Mouse (Mus musculus) left cerebral cortex, postnatal 4 days (tissue): ENCODE measurements around the gene Ramp1. TPM values are rescaled to one million over a fixed set of nuclear protein-coding genes. Genes with fewer than 3 reads are reported as not detected.
A peak's percentile ranks its signal among the peaks of the same experiment; 100 is the strongest.

Experiments used
- DNase-seq: peaks from one replicate; pipeline ENCODE4 v3.0.0-alpha.2; 2022
- intact Hi-C: fragments of 180-260 bp; cut with DNase I; formaldehyde crosslinking; loops from one replicate; pipeline ENCODE4 v1.15.1; 2025
- total RNA-seq, 2 experiments: library from RNA; stranded (reverse); gene quantifications; 2 replicates each; pipeline ENCODE4 v1.2.3; 2021

The Ramp1 gene
- total RNA-seq = 10 to 100 TPM; 12.3 to 14.3 TPM

DNA sequence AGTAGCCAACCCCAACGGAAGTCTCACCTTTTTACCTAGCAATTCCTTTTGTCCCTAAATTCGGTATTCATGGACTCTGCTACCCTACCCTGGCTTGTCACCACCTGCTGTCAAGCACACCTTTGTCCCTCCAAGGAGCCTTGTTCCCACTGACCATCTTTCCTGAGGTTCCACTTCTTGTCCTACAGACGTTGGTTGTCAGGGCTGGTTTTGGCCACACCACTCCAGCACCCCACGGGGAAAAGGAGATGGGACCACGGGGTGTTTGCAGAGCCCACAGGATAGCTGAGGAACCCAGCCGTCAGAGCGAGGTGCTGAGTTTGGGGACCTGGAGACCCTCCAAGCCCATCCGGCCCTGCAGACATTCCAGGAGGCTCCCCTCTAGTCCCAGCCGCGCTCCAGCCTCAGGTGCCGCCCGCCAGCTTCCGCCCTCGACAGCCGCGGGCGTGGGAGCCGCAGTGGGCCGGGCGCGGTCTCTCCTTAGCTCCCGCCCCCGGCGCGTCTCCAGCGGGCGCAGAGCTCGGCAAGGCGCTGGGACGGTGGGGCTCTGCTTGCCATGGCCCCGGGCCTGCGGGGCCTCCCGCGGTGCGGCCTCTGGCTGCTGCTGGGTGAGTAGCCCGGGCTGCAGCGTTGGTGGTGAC is at the start of gene Ramp1:
TSS of gene Ramp1 (plus strand) at position 290 of the 641 bp plus-strand sequence.
- intact Hi-C loops = loop anchor here (5.0 kb wide), 1 partner anchor 58 kb away; no protein-coding TSS in a partner anchor
- DNase-seq = peak; percentile 15

DNA sequence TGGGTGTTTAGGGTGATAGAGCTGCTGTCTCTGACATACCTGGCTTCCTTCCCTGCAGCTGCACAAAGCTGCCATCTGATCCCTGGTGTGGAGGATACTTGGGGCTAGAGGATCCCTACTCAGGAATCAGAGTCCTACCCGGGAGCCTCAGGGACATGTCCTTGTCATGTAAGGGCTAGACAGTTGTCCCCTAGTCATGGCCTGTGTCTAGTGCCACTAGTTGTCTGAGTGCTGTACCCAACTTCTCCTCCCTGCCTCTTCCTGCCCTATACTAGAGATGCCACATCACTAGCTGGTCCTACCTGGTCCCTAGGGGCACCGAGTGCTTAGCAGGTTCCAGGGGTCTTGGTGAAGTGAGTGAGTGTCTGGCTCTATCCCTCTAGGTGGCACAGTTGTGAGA is 42.6 kb upstream of the Ramp1 start:
- no peak for DNase-seq
- intact Hi-C loops = no loop called here

DNA sequence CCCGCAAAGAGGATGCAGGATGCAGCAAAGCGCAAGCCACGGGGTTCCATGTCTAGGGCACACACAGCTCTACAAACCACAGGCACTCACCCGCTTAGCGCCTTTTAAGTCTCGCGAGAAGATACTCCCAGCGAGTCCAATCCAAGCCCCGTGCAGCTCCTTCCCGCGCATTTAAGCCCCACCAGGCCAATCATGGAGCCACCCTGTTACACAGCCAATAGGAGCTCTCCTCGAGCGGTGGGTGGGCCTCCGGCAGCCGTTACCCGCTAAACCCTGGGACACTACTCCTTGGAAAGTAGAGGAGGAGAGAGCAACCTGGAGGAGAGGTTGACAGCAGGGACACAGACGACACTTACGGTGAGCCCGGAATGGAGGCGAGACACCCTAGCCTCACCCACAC is 34.8 kb upstream of the Ramp1 start, which contains the start of gene Rbm44:
TSS of gene Rbm44 (plus strand) at position 277 of the 400 bp plus-strand sequence.
- intact Hi-C loops = no loop called here
- no peak for DNase-seq

DNA sequence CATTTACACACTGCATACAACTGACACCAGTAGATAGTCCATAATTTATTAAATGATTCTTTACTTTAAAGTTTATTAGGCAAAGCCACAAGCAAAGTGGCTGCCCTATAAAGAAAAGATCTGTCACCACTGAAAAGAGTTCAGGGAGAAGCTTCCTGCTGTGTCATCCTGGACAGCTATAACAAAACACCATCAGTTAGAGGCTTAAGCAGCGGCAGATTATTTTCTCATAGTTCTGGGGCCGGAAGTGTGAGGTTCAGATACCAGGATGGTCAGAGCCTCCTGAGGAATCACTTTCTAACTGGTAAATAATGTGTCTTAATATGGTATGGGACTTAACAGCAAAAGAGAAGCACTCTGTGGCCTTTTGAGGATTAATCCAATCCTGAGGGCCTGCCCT is 28.1 kb upstream of the Ramp1 start:
- intact Hi-C loops = no loop called here
- no peak for DNase-seq

DNA sequence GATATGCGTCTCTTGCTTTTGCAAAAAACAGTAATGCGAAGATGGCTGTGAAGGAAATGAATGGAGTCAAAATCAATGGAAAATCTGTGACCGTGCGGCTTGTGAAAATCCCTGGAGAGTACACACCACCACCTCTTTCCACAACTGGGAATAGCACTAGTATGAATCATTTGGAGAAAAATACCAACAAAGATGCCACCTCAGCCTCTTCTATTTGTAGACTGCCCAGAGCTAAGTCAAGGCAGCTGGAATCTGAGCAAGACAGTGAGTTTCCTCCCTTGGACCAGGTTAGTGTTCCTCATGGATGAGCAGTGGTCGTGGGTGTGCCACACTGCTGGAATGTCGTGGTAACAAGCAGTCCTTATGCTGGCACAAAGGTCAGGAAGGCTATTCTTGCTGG is 12.8 kb upstream of the Ramp1 start:
- no peak for DNase-seq
- intact Hi-C loops = no loop called here

DNA sequence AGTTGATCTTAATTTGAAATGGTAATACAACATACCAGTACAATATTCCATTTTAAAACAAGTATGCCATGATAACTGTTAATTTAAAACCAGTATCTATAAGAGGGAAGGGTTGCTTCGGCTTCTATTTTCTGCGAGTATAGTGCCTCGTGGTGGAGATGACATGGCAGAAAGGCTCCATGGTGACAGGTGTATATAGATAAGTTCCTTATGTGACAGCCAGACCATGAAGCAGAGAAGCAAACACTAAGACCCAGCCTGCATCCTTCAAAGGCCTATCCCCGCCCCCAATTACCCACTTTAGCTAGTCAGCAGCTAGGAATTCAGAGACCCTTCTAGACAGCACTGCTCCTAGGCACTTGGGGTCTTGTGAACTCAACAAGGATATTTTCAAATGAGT is 10.5 kb upstream of the Ramp1 start:
- no peak for DNase-seq
- intact Hi-C loops = no loop called here

DNA sequence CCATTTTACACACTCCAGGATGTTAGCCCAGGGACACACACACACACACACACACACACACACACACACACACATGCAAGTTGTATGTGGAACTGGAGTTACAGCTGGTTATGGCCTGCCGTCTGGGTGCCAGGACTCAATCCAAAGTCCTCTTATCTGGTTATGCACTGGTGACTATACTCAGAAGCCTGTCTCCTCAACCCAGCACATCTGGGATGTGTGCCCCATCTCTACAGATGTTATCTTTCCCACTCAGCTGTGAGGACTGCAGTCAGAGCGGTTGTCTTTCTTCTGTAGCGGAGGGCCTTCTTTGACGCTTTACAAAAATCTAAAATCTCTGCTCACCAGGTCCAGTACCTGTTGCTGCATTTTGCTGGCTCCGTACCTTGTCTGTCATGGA is 4.8 kb upstream of the Ramp1 start:
- intact Hi-C loops = loop anchor here (5.0 kb wide), 1 partner anchor 63 kb away; no protein-coding TSS in a partner anchor
- DNase-seq = no peak

DNA sequence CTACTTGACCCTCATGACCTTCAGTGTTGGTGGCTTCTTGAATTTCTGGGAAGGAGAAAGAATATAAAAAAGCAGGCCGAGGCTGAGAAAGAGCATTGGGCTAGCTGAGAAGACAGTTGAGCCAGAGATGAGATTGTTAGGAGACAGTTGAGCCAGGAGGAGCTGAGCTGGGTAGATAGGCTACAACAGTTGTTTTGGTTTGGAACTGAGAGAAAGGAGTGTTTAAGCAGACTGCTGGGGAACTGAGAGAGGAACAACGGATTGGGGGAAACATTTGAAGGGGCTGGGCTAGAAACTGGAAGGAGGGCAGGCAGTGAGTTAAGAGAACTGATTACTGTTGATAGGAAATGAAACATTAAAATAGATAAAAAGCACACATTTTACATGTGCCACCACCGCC is 3.6 kb upstream of the Ramp1 start:
- DNase-seq = no peak
- intact Hi-C loops = loop anchor here (5.0 kb wide), 1 partner anchor 61 kb away; no protein-coding TSS in a partner anchor

DNA sequence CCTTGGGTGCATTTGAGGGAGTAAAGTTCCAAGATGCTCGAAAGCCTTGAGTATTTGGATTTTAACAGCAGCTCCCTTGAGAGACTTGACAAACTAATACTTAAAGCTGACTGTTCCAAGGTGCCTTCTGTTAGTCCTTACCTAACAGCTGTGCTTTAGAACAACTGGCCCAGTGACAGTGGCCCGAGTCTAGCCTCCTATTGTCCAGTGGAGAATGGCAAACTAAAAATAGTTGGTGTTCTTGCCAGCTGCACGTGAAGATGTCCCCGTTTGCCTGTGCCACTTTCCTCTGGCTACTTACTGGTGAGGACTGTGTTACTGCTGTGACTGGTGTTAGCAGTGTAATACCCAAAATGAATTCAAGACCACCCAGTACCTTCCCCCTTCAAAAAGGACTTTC is 2.8 kb upstream of the Ramp1 start:
- intact Hi-C loops = loop anchor here (5.0 kb wide), 1 partner anchor 60 kb away; no protein-coding TSS in a partner anchor
- DNase-seq = no peak

DNA sequence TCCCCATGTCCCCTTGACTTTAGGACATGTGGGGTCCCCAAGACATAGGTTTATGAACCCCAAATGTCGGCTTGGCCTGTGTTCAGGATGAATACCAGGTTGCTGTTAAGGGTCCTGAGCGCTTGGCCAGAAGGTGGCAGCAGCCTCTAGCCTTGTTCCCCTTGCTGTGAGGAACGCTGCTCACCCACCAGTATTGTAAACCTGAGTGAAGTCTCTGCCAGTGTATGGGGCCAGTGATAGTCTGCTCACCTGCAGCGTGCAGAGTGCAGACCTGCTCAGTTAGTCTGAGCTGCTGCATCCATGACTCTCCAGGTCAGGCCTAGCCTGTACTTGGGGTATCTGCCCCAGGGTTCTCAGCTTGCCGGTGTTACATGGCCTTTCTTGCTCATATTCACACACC is 536 bp upstream of the Ramp1 start:
- DNase-seq = peak; percentile 76
- intact Hi-C loops = loop anchor here (5.0 kb wide), 1 partner anchor 58 kb away; no protein-coding TSS in a partner anchor

DNA sequence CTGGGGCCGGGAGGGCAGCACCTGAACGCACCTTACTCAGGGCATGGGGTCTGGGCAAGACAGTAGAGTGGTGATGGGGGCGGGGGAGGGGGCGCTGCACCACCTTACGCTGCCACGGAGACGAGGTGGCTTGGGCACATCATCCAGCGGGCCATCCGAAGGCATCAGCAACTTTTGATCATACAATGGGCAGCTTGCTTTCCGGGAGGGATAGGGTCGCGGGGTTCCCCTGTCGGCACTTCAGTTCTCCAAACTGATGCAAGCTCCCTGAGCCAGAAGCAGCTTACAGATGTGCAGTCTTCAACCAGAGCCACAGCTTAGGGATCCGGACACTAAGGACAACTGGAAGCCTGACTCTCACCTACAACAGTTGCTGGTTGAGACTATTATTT is 548 bp downstream of the Ramp1 start:
- intact Hi-C loops = no loop called here

DNA sequence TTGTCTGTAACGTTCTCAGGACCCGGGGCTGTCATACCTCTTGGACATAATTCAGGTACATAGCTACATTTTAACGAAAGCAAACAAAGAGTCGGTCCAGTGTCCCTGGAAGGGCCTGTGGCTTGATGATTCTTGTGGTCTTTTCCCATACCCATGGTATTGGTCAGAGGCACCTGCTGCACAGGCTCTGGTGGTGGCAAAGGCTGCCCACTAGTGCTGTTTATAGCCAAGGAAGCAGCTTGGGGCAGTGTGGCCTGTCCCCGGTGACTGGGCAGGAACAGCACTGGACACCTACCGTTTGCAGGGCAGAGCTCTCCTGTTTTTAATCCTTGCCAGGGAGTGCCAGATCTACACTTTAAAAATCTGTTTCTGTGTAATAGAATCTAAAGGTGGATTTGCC is 1.1 kb downstream of the Ramp1 start:
- no peak for DNase-seq
- intact Hi-C loops = no loop called here

More for the DNA sequence above, 548 bp downstream of the Ramp1 start:
- DNase-seq = no peak

DNA sequence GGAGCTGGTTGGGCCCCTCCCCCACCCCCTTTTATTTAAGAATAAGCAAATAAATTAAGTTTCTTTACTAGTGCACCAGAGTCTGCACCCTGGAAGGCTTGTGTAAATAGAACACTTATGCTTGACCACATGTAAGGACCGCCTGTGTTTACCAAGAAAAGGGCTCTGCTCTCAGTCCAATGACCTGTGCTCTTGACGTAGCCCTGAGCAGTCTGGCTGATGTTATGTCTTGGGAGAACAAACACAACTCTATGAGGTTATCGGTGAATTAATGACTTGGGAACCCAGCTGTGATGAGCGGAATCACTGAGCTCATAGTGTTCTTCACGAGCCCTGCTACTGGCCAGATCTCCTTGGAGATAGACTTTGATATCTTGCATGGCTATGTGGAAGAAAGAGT is 1.6 kb downstream of the Ramp1 start:
- no peak for DNase-seq
- intact Hi-C loops = no loop called here

DNA sequence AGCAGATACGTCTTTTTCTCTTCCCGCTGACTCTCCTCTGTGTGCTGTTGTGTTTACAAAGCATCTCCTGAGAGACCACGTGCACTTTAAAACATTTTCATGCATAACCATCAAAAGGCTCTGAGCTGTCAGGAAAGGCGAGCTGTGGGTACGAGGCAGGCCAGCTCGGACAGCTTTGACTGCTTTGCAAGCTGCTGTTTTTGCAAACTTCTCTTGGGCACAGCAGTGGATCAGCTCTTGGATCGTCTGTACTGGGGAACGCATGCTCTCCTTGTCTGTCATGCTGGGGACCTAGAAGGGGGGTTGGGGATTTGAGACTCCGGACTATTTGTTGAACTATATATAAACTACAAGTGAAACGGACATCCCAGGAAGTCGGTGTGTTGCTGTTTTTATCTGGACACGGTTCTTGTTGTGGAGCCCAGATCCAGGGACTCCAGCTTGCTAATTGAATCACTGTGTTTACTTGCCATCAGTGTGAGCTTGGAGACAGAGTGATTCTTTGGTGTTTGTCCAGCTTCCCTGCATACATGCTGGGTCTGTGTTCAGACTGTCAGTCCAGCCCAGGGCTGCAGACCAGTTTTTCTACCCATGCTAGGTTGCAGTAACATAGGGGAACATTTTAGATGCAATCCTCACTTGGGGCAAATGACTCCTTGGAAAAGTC is 2.3 kb downstream of the Ramp1 start:
- intact Hi-C loops = no loop called here

DNA sequence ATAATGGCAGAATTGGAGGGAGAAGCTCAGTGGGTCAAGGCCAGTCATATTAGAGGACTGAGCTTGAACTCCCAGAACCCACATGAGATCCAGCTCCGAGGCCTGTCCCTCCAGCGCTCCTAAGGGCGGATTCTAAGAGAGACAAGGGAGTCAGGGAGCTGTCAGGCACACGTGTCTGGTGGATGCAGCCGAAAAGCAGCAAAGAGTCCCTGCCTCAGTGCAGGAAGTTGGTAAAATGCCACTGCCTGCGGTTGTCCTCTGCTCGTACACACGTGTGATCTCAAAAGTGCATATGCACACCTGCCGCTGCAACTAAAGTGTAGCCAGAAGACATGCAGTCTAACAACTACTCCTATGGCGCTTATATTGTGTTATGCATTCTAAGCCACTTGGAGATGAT is 3.7 kb downstream of the Ramp1 start:
- intact Hi-C loops = no loop called here

More for the DNA sequence above, 2.3 kb downstream of the Ramp1 start:
- DNase-seq = peak; percentile 40

DNA sequence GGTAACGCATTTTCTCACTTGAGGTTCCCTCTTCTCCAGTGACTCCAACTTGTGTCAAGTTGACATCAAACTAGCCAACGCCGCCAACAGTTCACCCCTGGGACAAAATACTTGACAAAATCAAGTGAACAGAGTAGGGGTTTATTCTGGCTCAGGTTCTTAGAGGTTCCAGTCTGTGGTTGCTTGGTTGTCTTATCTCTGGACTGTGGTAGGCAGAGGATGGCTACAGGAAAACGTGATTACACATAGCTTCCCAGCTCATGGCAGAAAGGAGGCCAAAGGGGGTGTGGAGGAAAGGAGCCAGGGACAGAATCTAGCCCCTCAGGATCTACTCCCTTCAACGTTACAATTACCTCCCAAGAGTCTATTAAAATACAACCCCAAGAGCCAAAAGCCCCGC is 7.1 kb downstream of the Ramp1 start:
- DNase-seq = no peak
- intact Hi-C loops = no loop called here

More for the DNA sequence above, 3.7 kb downstream of the Ramp1 start:
- DNase-seq = no peak

DNA sequence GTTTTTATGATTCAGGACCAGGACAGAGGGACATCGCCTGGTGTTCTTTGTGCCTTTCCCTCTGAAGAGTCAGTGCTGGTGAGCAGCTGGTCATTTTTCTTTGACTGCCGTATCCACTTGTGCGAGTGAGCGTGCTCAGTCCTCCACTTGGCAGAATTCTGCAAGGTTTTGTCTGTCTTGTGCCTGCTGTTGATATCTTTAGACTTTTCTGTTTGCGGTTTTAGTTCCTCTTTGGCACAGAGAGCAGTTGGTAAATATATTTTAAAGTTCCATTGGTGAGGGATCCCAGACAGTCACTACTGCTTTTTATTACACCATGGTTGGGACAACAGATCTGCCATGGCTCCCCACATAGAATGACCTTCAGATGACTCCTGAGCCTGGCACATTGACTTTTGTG is 7.7 kb downstream of the Ramp1 start:
- no peak for DNase-seq
- intact Hi-C loops = no loop called here

DNA sequence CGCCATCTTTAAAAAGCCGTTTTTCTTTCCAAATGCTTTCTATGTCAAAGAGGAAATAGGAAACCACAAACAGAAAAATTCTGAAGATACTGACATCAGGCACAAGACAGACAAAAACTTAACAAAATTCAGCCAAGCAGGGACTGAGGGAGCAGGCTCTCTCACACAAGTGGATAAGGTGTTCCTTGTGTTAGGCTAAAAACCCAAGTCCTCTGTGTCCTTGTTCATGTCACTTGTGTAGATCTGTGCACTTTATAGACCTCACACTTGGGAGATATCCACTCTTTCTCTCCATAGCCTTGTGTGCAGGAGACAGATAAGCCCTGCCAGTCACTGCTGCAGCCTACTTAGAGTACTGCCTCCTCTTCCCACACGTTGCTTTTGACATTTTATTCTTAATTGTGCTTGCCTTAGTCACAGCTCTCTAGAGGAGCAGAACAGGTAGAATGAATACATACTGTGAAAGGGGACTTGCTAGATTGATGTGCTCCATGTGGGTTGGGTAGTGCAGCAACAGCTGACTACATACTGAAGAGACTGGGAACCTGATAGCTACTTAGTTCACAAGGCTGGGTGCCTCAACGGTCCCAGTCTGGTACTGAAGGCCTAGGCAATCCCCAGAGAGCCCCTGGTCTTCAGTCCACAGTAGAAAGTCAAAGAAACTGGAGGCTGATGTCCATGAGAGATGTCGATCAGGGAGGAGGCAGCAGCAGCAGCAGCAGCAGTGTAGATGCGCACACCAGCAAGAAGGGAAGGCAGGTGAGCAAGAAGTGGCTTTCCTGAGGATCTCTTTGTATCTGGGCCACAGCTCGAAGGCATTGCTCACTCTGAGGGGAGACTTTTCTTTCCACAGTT is 8.4 kb downstream of the Ramp1 start:
- intact Hi-C loops = no loop called here
- no peak for DNase-seq

DNA sequence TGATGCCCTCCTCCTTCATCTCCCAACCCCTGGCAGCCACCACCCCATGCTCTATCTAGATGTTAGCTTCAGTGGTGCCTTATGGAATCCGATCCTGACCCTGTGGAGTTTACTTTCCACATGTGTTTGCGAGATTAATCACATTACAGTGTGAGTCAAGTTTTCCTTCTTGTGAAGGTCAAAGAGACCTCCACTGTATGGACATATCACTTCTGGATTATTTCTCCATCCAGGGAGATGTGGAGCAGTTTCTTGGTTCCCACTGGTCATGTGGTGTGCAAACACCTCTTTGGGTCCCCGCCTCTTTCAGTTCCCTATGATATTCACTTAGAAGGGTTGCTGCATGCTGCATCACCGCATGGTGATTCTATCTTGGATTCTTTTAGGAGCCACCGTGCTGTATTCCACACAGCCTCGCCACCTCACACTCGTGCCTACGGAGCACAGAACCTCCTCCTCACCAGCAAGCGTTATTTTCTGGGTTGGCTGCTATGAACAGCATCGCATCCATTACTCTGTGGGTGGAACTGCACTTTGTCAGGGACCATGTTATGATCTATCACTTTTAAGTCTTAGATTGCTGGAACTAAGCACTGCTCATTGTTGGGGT is 9.3 kb downstream of the Ramp1 start:
- intact Hi-C loops = no loop called here

DNA sequence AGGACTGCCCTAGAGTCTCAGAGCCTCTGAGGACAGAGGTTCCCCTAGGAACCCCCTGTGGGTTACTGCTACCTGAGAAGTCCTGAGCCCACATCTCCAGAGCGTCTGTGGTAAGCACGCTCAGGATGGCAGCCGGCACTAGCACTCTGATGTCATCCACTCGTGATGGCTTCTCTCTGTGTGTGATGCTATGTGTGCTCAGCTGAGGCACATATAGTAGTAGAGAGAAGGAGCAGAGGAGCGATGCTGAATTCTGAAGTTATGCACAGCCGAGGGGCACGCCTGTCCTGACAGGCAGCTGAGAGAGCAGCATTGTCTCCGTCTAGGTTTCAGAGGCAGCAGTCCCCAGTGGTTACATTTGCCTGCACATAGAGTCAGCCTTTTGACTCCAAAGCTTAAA is 12.6 kb downstream of the Ramp1 start:
- no peak for DNase-seq
- intact Hi-C loops = no loop called here

More for the DNA sequence above, 9.3 kb downstream of the Ramp1 start:
- DNase-seq = no peak

DNA sequence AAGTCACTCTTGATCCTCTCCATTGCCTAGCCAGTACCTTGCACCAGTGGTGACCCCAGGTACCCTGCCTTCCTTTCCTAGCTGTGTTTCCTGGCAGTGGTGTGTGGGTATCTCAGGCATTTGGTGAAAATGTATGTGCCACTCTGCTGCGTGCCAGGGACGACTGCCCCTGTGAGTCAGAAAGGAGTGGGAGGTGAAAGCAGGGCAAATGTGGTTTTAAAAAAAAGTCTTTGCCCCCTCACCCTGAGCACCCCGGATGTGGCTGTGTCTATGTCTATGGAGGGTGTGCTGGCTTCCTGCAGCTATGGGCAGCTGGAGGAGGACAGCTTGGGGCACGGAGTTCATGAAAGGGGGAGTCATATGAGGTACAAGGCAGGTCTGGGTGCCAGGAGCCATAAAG is 13.6 kb downstream of the Ramp1 start:
- DNase-seq = no peak
- intact Hi-C loops = no loop called here
